Mouse (Mus musculus) embryonic fibroblast, embryonic 13.5 days (primary cell): ENCODE measurements around the gene Ndufs6. TPM values are rescaled to one million over a fixed set of nuclear protein-coding genes. Genes with fewer than 3 reads are reported as not detected.
A peak's percentile ranks its signal among the peaks of the same experiment; 100 is the strongest.

Experiments
- H3K27ac ChIP-seq: 2 replicates; pipeline ENCODE4 v1.5.1; 2012; ENCODE audit warnings: low read length, control low read depth, inconsistent platforms; ENCODE audit not compliant: insufficient read depth
- H3K4me1 ChIP-seq: 2 replicates; pipeline ENCODE4 v1.6.1; 2011; ENCODE audit warnings: low read length; ENCODE audit not compliant: control insufficient read depth, insufficient read depth
- H3K4me3 ChIP-seq: 2 replicates; pipeline ENCODE4 v1.5.1; 2011; ENCODE audit warnings: mild to moderate bottlenecking, control low read depth, low read length; ENCODE audit not compliant: insufficient read depth
- CTCF ChIP-seq: IDR thresholded peaks from 2 replicates; pipeline ENCODE4 v1.5.1; 2011; ENCODE audit warnings: mild to moderate bottlenecking, control low read depth, low read length, moderate library complexity, borderline replicate concordance; ENCODE audit not compliant: insufficient read depth
- POLR2A ChIP-seq: IDR thresholded peaks from 2 replicates; pipeline ENCODE4 v1.6.1; 2011; ENCODE audit warnings: low read depth, mild to moderate bottlenecking, control low read depth, low read length, moderate library complexity
- polyA plus RNA-seq: library from polyadenylated mRNA; stranded (reverse); fragments of >200 nt; gene quantifications from 2 replicates; pipeline ENCODE4 v1.2.4, GENCODE M21; 2011; ENCODE audit warnings: low read depth; ENCODE audit not compliant: missing spikeins, insufficient read length

Gene Ndufs6
- polyA plus RNA-seq, 1 experiment = 102 TPM

DNA sequence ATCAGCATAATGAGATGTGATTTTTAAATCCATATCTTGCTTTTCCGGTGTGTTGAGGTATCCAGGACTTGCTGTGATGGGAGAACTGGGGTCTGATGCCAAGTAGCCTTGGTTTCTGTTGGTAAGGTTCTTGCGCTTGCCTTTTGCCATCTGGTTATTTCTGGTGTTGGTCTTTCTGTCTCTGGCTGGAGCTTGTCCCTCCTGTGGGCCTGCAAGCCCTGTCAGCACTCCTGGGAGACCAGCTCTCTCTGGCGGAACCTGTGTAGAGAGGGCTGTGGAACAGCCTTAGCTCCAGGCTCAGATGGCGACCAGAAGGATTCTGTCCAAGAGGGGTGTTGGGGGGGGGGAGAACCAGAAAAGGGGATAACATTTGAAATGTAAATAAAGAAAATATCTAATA lies 18.4 kb upstream of the Ndufs6 start:
- Histone ChIP-seq H3K27ac (no peak overlapping the region), H3K4me3 (no peak overlapping the region), H3K4me1 (no peaks in the 10 kb centered on the region; the same call in 1 of the 2 replicates)
- TF ChIP-seq CTCF = no peak
- TF ChIP-seq POLR2A = no peak

DNA sequence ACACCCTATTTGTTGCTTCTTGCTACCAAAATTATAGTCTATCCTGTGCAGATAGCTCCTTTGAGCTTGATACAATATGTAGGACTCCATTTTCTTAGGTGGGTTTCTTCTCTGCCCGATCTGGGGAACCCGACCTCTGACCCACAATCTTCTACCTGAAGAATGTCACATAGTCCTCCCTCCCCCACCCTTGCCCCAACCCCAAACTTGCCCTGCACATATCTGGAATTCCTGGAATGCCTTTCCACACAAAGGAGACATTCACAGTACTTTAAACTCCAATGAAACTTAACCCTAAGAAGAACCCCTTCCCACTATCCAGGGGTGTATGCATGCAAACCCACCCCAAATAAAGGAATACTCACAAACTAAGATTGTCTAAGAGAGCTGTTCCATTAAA lies 17.8 kb upstream of the Ndufs6 start:
- TF ChIP-seq CTCF (no peak), POLR2A (no peak)
- H3K4me3 ChIP-seq = no peak overlapping the region

DNA sequence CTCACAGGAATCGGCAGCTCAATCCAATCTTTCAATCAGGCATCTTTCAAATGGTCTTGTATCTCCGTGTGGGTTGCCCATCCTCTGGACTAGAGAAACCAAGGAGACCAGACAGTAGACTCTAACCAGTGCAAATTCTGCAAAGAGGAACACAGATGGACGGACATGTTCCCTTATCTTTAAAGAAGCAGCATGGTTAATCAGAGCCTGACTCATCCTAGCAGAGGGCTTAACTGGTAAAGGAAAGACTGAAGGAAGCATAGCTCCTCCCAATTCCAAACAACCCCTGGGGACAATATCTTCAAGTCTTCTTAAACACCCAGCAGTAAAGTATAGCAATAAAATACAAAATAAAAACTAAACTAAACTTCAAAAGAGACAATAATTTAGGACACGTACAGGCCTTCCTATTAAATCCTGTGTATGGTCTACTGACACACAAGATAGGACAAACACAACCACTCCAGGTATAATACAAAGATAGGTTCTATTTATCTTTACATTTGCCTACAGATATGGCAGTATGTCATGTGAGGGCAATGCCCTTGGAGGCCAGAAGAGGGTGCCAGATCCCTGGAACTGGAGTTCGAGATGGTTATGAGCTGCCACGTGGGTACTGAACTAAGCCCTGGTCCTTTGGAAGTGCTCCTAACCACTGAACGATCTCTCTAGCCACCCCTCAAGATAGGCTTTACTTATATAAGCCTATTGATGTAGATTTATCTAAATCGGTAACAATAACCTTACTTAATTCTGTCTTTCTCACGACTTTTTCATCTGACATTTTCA lies 17.0 kb upstream of the Ndufs6 start:
- Histone ChIP-seq H3K4me3 (no peak overlapping the region), H3K4me1 (no peaks in the 10 kb centered on the region; the same call in 1 of the 2 replicates), H3K27ac (no peak overlapping the region)
- TF ChIP-seq POLR2A = no peak
- no peak for TF ChIP-seq CTCF

More for the DNA sequence above, 17.8 kb upstream of the Ndufs6 start:
- Histone ChIP-seq H3K27ac (no peak overlapping the region), H3K4me1 (no peaks in the 10 kb centered on the region; the same call in 1 of the 2 replicates)

DNA sequence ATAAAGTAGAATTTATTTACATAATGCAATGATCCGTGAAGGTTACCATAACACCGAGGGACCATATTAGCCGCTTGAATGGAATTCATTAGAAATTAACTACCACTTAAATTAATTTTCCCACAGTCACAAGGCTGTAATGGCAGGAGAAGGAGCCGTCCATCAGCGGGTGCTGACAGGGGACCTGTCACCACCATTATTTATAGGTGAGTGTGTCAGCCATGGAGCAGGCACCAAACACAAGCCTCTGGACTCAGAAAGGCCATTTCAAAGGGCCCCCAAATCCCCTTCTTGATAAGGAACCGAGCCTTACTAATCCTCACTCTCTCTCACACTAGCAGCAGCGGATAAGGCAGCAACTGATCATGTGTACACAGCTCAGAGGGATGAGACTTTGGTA lies 8.4 kb upstream of the Ndufs6 start:
- Histone ChIP-seq H3K4me1 (no peaks in the 10 kb centered on the region), H3K4me3 (no peak overlapping the region), H3K27ac (no peak overlapping the region)
- TF ChIP-seq POLR2A (no peak), CTCF (no peak)

DNA sequence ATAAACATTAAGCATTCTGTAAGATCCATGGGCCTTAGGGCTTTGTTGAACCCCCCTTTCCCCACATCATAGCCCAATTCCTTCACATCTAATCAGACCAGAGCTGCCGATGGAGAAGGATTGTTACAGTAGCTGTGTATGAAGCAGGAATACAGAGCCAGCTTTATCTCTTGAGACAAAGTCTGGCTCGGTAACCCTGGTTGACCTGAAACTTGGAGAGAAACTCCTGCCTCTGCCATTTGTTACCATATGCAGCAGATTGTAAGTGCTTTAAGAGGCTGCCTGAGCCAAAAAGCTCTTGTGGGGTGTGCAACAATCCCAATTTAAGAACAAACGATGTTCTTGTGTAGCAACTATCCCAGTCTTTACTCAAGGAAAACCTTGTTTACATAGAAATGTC lies 3.4 kb upstream of the Ndufs6 start:
- peak overlapping the region; percentile 89 for H3K4me3 ChIP-seq
- no peak overlapping the region for H3K27ac ChIP-seq
- 0 out of 2 replicates have a peak, but pooled peaks cover 4% of the 10 kb centered on the region for H3K4me1 ChIP-seq
- TF ChIP-seq POLR2A = no peak; the same call in 1 of the 2 replicates
- no peak for TF ChIP-seq CTCF

DNA sequence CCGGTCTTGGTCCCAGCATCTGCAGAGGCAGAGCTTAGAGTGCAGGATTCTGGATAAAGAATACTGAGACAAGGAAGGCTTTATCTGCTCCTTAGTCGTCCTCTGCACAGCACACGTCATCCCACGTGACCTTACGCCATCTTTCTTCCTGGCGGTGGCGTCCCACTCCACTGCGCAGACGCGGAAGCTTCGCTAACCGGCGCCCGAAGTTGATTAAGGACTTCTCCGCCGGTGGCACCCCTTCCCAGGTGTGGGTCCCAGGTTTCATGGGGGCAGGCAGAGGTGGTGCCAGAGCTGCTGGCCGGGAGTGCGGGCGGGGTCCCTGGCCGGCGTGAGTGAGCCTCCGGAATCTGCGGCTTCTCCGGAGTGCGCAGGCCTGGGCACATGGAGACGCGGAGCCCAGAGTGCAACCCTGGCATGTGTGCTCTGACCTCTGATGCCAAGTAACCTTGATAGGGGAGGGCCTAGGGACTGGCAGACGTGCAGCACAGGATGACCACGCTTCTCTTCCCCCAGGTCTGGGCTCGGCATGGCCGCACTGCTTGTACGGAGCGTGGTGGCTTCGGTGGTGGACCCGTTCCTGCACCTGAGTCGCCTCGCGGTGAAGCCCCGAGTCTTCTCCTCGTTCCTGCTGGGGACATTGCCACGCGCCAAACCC lies 2.6 kb upstream of the Ndufs6 start:
- Histone ChIP-seq H3K27ac (no peak overlapping the region), H3K4me3 (peak overlapping the region; percentile 89)
- TF ChIP-seq CTCF (no peak), POLR2A (peak; percentile 76)

DNA sequence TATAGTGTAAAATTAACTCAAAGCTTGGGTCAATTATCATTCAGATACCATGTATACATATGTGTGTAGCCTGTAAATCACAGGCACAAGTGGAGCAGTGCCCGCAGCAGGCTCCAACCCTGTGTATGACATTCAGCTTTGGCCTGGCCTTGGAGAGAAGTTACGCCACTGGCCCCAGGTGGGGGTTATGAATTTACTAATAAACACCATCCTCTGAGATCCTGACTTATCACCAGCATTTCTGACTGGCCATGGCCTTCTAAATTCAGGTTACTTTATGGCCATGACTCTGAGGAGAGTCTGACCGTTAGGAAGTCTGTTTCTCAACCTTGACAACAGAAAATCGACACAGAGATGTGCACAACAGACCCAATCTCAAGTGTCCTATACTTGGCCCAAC lies 4.9 kb downstream of the Ndufs6 start:
- Histone ChIP-seq H3K27ac (no peak overlapping the region), H3K4me3 (no peak overlapping the region), H3K4me1 (no peaks in the 10 kb centered on the region)
- no peak for TF ChIP-seq CTCF
- no peak for TF ChIP-seq POLR2A

More for the DNA sequence above, 2.6 kb upstream of the Ndufs6 start:
- H3K4me1 ChIP-seq = 0 out of 2 replicates have a peak, but pooled peaks cover 4% of the 10 kb centered on the region

DNA sequence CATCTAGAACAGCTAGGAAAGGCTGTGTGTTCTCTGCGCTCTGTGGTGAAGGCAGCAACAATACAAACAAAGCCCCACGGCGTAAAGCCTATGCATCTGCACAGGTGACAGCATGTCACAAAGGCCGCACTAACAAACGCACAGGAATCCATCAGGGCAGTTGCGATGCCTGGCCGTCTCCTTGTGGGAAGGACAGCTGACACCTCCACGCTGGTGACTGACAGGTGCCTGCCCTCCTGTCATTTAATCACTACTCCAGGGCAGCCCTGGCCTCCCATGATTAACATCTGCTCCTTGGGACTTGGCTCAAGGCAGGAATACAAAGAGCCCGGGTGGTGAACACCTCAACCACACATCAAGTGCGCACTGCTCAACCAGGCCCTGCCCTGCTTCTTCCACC lies 5.7 kb downstream of the Ndufs6 start:
- Histone ChIP-seq H3K27ac (no peak overlapping the region), H3K4me3 (no peak overlapping the region), H3K4me1 (no peaks in the 10 kb centered on the region)
- TF ChIP-seq POLR2A (no peak), CTCF (no peak)

DNA sequence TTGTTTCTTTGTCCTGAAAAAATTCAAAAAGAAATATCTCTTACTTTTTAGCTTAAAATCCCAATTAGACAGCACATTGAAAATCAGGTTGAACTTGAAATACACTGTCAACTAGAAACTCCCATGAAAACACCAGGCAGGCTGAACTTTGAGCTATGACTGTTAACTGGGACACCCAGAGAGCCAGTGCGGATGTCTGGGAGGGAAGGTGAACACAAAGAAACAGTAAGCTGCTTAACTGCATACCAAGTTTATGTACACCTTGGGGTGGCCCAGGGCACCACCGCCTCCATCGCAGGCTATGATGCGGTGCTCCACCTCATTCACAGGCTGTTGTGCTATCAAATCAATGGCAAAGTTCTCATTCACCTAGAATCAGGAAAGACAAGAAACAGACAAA lies 8.3 kb downstream of the Ndufs6 start:
- H3K4me1 ChIP-seq = no peaks in the 10 kb centered on the region
- TF ChIP-seq POLR2A (no peak), CTCF (no peak)
- no peak overlapping the region for H3K4me3 ChIP-seq
- H3K27ac ChIP-seq = no peak overlapping the region

DNA sequence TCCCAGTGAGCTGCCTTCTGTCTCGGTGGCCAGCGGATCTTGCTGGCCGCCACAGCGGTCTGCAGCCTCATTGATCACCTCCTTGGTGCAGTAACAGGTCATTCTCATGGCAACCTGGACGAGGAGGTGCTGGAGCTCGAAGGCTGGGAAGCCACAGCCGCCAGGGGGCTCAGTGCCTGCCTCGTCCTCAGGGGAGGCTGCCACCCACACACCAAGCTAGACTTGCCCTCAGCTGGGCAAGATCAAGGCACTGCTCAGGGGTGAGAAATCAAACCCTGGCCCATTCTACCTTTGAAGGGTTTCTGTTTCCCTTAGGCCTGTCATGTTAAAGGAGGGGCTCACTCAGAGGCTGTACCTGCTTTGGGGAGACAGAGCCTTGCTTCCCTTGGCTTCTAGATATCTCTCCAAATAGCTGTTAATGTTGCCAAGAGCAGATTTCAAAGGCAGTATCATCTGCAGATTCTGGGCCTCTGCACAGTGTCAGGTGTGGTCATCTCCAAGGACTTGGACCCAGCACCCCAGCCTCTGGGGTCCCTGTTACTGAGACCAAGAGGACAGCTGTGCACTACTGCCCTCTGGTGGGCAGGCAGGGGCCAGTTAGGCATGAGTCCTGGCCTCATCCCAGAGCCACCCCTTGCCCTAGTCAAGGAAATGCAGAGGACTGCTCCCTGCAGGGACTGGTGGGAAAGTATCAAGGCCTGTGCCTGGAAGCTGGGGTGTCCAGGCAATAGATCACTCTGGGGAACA lies 18.0 kb downstream of the Ndufs6 start:
- Histone ChIP-seq H3K27ac (no peak overlapping the region), H3K4me3 (no peak overlapping the region), H3K4me1 (no peaks in the 10 kb centered on the region)
- TF ChIP-seq CTCF (peak; percentile 78), POLR2A (no peak)
